Mouse (Mus musculus) brain, embryonic 14.5 days (tissue): ENCODE measurements around the gene Rnase13.

ENCODE experiments used
- CTCF ChIP-seq: fragments of 200-500 bp; IDR thresholded peaks from 2 replicates; pipeline ENCODE4 v1.5.1; 2012; ENCODE audit warnings: inconsistent platforms, mild to moderate bottlenecking, moderate library complexity, borderline replicate concordance; ENCODE audit not compliant: insufficient read depth, insufficient read length; ENCODE audit errors: extremely low read depth
- POLR2A ChIP-seq: fragments of 200-500 bp; IDR thresholded peaks from 2 replicates; pipeline ENCODE4 v1.6.1; 2012; ENCODE audit warnings: mild to moderate bottlenecking, inconsistent platforms, borderline replicate concordance; ENCODE audit not compliant: poor library complexity, insufficient read depth, insufficient read length, severe bottlenecking; ENCODE audit errors: extremely low read depth

GRCm38 (mm10) chr14:51939005-51939404 is 16.4 kb upstream of the Rnase13 start:
- TF ChIP-seq POLR2A (no peak), CTCF (no peak)
